Mouse (Mus musculus) gastrocnemius, postnatal 25 days (tissue): Measurements from ENCODE around the gene Ablim1. TPM values are rescaled to one million over a fixed set of nuclear protein-coding genes. Genes with fewer than 3 reads are reported as not detected.

Experiments
- DNase-seq: peaks from one replicate; pipeline ENCODE4 v3.0.0; 2022
- total RNA-seq, 2 experiments: library from RNA; stranded (reverse); gene quantifications; 1 replicate in 1 of 2; 2 replicates in 1 of 2; pipeline ENCODE4 v1.2.3; 2021

Ablim1 gene
- total RNA-seq, 2 experiments from 2014 or later: 37.6 to 41.4 TPM

- no peak for DNase-seq
Measured at GRCm38 (mm10) chr19:57124906-57125305, 189.8 kb downstream of the Ablim1 start.

DNA sequence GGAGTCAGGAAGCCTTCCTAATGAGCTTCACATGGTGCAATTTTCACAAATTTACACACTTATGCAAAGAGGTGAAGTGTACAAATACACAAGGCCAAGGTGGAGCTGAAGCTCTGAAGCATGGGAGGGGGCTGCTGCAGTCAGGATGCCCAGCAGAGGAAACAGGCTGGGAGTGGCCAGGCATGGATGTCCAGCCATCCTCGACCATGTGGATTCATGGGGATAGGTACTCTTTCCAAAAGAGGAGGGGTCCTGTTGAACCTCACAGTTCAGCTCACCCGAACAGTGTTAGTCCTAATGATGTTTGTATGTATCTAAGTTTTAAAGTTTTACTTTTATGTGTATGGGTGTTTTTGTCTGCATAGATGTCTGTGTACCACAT lies 190.6 kb downstream of the Ablim1 start:
- DNase-seq: no peak

- DNase-seq: peak; percentile 46
Measured at GRCm38 (mm10) chr19:57123503-57124137, 191.1 kb downstream of the Ablim1 start.

DNA sequence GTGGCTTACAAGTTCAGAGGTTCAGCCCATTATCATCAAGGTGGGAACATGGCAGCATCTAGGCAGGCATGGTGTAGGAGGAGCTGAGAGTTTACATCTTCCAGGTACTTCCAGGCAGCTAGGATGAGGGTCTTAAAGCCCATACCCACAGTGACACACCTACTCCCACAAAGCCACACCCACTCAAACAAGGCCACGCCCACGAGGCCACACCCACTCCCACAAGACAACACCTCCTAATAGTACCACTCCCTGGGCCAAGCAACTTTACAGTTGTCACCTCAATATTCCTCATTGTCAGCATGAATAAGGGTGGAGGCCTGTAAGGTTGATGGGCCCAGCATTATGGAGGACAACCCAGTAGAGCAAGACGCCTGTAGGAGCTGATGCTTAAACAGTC lies 192.5 kb downstream of the Ablim1 start:
- no peak for DNase-seq

GRCm38 (mm10) chr19:57121036-57121435 lies 193.7 kb downstream of the Ablim1 start:
- DNase-seq: no peak

DNA sequence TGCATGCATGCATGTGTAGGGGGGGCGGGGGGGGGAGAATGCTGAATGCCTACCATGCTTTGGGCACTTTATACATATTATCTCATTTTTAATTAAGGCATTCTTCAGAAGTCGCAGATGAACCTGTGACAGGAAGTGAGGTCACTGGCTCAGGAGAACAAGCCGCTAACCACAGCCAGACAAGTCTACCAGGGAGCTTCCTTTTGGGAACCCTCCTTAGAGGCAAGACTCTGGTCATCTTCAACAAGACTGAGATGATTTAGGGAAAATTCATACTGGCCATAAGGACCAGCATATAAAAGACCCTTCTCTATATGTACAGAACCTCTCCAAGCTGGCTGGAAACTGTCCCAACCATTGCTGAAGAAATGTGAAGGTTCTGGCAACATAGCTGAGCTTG lies 195.1 kb downstream of the Ablim1 start:
- no peak for DNase-seq

- DNase-seq: peak; percentile 71
Measured at GRCm38 (mm10) chr19:57118785-57119565, 195.7 kb downstream of the Ablim1 start.

GRCm38 (mm10) chr19:57117751-57118150 lies 197.0 kb downstream of the Ablim1 start:
- no peak for DNase-seq

DNA sequence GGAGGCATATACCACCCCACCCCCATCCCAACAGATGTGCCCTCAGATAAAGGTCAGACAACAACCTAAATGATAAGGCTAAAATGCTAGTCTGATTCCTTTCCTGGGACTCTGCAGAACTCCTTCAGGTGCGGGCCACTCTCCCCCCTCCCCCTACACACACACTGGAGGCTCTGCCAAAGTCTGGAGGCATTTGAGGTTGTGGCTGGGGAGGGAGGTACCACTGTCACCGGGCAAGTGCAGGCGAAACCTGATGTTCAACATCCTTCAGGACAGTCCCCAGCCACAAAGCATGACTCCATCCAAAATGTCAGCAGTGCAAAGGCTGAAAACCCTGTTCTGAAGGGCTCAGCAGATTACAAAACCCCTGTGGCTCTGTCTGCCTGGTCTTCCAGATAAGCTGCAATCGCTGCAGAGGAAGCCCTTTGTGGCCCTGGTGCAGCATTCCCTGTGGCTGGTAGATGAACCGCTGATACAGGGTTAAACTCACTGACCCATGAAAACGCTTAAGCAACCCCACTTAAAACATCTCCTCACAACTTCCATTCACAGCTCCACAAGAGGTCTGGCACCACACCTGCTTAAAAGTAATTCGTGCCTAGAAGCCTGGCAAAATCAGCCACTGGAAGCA lies 197.7 kb downstream of the Ablim1 start:
- no peak for DNase-seq

- no peak for DNase-seq
Measured at GRCm38 (mm10) chr19:57115670-57116069, 199.0 kb downstream of the Ablim1 start.

- DNase-seq: no peak
Measured at GRCm38 (mm10) chr19:57114951-57115350, 199.8 kb downstream of the Ablim1 start.

DNA sequence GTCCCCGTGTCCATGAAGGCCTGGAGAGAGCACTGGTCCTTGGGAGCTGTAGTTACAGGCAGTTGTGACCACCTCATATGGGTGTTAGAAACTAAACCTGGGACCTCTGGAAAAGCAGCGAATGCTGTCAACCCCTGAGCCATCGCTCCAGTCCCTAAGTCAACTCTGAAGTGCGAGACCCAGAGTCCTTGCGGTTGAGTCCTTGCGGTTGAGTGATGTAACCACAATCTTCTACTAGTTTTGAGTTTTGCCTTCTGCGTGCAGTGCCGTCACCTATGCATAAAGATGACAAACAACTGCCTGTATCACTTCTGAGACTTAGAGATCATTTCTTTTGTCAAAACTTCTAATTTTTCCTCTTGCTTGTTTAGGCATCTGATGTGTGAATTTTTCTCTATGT lies 200.7 kb downstream of the Ablim1 start:
- DNase-seq: no peak

DNA sequence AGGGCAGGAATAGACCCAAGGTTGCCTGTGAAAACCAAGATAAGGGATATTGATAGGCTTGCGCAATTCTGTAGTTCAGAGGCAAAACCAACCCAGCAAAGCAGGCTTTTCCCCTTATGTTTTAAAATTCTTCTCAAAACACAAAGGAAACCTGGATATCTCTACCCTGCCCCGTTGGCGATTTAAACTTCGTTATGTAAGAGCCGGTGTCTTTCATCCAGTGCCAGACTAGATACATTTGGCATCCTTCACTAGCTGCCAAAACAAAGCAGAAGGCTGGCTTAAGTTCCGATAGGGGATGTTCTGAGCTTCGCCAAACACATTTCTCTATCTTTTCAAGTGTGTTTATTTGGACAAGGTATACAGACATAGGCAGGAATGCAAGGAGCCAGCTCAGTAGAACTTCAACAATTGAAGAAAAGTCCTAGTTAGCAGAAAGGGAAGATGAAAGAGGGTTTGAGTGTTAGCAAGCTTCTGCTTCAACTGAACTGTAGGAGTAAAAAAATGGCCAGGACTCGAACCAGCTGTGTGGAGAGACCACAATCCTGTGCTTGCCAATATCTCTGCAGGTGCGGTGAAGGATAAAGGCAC lies 201.8 kb downstream of the Ablim1 start:
- no peak for DNase-seq

- no peak for DNase-seq
Measured at GRCm38 (mm10) chr19:57112231-57112815, 202.4 kb downstream of the Ablim1 start.

DNA sequence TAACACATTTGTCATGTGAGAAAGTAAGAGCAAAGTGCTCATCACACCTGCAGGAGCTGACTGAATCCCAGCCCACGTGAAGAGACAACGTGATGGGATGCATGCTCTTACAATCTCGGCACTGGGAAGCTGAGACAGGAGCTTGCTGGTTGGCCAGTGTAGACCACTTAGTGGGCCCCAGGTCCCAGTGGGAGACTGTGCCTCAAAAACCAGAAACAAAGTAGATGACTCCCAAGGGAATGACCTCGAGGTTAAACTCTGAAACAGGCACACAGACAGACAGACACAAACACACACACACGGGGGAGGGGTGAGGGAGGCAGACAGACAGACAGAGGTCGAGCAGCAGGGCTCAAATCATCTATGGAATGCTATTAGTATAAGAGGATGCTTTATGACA lies 203.4 kb downstream of the Ablim1 start:
- no peak for DNase-seq

DNA sequence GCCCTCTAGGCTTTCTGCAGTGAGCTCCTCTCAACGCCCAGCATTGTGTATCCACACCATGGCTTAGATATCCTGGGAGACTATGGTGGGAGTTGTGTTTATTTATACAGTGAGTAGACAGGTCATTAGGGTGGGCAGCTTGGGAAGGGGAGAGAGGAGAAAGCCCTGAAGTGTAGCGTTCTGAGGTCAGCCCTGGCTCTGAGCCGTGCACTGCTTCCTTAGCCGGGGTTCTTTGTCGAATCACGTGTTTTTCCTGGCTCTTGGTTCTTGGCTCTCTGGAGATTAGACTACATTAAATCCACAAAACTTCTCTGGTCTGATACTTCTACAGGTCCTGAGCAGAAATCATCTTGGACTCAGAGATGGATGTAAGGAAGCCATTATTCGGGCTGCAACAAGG lies 205.1 kb downstream of the Ablim1 start:
- no peak for DNase-seq

DNA sequence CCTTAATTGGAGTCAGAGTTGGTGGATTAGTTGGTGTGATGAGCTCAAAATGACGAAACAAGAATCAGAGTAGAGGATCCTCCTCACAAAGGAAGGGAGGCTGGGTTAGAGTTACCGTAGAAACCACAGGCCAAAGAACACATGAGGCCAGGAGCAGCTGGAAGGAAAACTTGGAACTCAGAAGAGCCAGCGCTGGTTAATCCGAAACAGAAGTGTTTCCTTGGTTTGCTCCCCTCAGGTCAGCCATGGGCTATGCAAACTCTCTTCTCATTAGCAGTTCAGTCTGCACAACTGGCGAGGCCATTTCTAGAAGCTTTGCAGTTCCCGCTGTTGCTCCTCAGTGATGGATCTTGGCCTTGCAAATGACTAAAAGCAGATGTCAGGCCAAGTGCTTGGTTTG lies 208.2 kb downstream of the Ablim1 start:
- DNase-seq: peak; percentile 45

GRCm38 (mm10) chr19:57106031-57106430 lies 208.7 kb downstream of the Ablim1 start:
- no peak for DNase-seq

DNA sequence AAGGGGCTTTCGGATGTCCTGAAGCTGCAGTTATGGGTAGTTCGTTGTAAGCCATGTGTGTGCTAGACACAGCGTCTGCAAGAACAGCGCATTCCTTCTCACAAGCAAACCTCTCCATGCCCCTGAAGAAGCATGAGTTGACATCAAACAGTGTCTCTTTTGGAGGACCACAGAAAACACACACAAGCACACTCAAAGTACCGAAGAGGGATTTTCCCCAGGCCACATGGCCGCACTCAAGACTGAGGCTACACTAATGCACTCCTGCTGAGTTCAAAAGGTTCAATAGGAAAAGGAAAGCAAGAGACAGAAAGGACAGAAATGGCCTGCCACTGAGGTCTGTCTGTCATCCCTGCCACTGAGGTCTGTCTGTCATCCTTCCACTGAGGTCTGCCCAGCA lies 209.6 kb downstream of the Ablim1 start:
- no peak for DNase-seq

DNA sequence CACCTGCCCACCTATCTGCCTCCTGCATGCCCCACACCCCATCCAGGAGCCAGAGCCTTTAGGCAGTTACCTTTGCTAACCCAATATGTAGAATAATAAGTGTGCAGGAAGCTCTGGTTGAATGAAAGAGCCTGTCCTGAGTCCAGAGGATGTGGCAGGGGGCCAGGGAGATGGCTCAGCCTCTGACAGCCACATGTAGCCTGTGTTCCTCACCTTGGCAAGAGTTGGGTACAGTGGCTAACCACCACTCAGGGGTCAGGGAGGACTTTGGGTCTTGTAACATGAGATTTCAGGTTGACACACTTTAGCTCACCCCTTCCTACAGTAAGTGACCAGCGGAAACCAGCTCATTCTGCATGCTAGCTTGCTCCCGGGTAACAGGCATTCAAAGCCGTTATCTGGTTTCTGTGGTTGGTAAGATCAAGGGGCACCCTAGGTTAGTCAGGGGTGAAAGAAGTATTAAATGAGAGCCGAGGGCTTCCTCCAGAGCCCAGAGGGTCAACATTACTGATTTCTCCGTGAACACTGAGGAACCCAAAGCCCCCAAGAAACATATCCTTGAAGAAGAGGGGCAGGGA lies 210.5 kb downstream of the Ablim1 start:
- no peak for DNase-seq

DNA sequence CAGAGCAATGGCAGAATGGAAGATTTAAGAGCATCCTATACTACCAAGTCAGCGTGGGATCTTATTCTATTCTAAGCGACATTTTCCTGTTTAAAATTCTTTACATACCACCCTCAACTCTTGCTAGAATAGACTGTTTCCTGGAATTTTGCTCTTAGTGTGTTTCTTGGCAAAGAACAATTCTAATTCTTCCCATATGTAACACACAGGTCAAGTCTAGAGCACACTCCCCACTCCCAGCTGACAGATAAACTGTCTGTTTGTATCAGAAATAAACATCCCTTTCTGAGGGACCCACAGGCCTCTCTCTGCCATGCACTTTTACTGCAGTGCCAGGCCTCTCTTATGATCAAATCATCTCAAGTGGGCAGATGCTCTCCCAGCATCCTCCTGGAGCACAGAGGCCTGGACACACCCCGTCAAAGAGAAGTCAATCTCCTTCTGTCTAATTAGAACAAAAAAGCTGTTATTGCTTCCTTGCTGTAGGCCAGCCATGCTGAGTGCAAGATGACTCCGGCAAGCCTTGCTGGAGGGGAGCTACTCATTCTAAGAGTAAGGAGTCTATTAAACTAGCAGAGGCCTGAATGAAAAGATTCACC lies 211.3 kb downstream of the Ablim1 start:
- no peak for DNase-seq

DNA sequence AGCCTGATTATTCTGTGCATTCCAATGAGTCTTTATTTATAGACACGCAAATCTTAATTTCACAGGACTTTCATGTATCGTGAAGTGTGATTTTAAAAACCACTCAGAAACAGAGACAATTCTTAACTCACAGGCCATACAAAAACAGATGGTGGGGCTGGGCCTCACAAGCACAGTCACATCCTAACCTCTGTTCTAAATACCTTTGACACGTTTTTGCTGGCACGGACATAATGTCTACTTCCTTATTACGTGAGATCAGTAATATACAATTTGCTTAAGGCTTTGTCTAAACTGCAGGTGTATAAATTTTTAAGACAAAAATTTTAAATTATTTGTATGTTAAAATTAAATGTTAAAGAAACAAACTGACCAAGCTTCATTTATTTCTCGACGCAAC lies 212.7 kb downstream of the Ablim1 start:
- DNase-seq: no peak
